Mouse (Mus musculus) lung, embryonic 16.5 days (tissue): ENCODE results near the gene Ccndbp1. TPM values are rescaled to one million over a fixed set of nuclear protein-coding genes. Genes with fewer than 3 reads are reported as not detected.
"Not testable (repeated sequence)": the region's sequence is repeated elsewhere in the genome, so short reads cannot be mapped to it uniquely, and the experiment has no call there.

Source experiments
- ATAC-seq: fragments of 200-750 bp; cut with Nextera tagmentation; 2 replicates; pipeline ENCODE4 v1.8.0; 2017; ENCODE audit warnings: low read depth, mild to moderate bottlenecking, moderate library complexity
- H3K27ac ChIP-seq: fragments of 300-500 bp; sonication (generic); 2 replicates; pipeline ENCODE4 v1.5.1; 2014; ENCODE audit warnings: mild to moderate bottlenecking, control low read depth, low read length
- H3K27me3 ChIP-seq: fragments of 300-500 bp; sonication (generic); 2 replicates; pipeline ENCODE4 v1.6.1; 2014; ENCODE audit warnings: low read depth, low read length, mixed read lengths; ENCODE audit not compliant: control insufficient read depth, insufficient read depth
- H3K36me3 ChIP-seq: fragments of 300-500 bp; sonication (generic); 2 replicates; pipeline ENCODE4 v1.6.1; 2014; ENCODE audit warnings: low read length; ENCODE audit not compliant: control insufficient read depth, insufficient read depth
- H3K4me1 ChIP-seq: fragments of 300-500 bp; sonication (generic); replicated peaks from 2 replicates; pipeline ENCODE4 v1.6.1; 2014; ENCODE audit warnings: low read length, mixed read lengths; ENCODE audit not compliant: control insufficient read depth, insufficient read depth
- H3K4me2 ChIP-seq: fragments of 300-500 bp; sonication (generic); 2 replicates; pipeline ENCODE4 v1.6.1; 2014; ENCODE audit warnings: low read depth, low read length, control low read depth
- H3K4me3 ChIP-seq: fragments of 300-500 bp; sonication (generic); 2 replicates; pipeline ENCODE4 v1.5.1; 2014; ENCODE audit warnings: mild to moderate bottlenecking, low read length, control low read depth
- H3K9ac ChIP-seq: fragments of 300-500 bp; sonication (generic); 2 replicates; pipeline ENCODE4 v1.6.1; 2014; ENCODE audit warnings: low read length, control low read depth
- H3K9me3 ChIP-seq: fragments of 300-500 bp; sonication (generic); 2 replicates; pipeline ENCODE4 v1.6.1; 2016; ENCODE audit warnings: low read length; ENCODE audit not compliant: control insufficient read depth
- WGBS: fragments of 180-500 bp; shearing (Covaris S2); extraction: QIAGEN DNeasy Blood & Tissue Kit; methylation state at CpG from one replicate; pipeline ENCODE4 v1.1.7; 2014; 5-methylcytosine and 5-hydroxymethylcytosine counted together
- polyA plus RNA-seq: library from polyadenylated mRNA; unstranded; fragments of >200 nt; fragmentation: Nextera tagmentation; extraction: Ambion mirVana; gene quantifications from 2 replicates; pipeline ENCODE4 v1.2.1, GENCODE M21; 2015

Ccndbp1 gene
- polyA plus RNA-seq, 1 experiment from 2014 or later = 45.3 TPM

DNA sequence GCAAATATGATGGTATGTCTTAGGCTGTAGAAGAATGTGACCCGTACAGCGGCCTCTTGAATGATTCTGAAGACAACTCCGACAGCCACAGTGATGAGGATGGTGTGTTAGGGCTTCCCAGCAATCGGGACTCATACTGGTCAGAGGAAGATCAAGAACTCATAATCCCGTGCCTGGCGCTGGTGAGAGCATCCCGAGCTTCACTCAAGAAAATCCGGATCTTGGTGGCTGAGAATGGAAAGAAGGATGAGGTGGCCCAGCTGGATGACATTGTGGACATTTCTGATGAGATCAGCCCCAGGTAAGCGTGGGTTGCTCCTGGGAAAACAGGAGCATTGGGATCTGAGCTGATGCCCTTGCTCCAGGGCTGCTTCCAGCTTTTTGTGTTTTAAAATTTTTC is 4.5 kb downstream of the Ccndbp1 start:
- H3K4me3 ChIP-seq = no peak overlapping the region
- H3K9ac ChIP-seq = no peak overlapping the region
- H3K27me3 ChIP-seq = no peaks in the 10 kb centered on the region
- H3K9me3 ChIP-seq = no peaks in the 10 kb centered on the region
- WGBS = 87% methylated on average over 9 of the region's 9 CpGs
- no peak overlapping the region for H3K4me2 ChIP-seq
- peaks cover 6% of the 10 kb centered on the region for H3K36me3 ChIP-seq
- no peak for ATAC-seq
- H3K4me1 ChIP-seq = peaks cover 9% of the 10 kb centered on the region
- H3K27ac ChIP-seq = no peak overlapping the region

GRCm38 (mm10) chr2:121015507-121015906 is 7.3 kb downstream of the Ccndbp1 start:
- H3K27me3 ChIP-seq = no peaks in the 10 kb centered on the region
- H3K4me3 ChIP-seq = no peak overlapping the region
- H3K27ac ChIP-seq = no peak overlapping the region
- ATAC-seq = no peak
- H3K9ac ChIP-seq = no peak overlapping the region
- peaks cover 9% of the 10 kb centered on the region for H3K36me3 ChIP-seq
- no peak overlapping the region for H3K4me2 ChIP-seq
- 80% methylated on average over 2 of the region's 2 CpGs for WGBS
- H3K4me1 ChIP-seq = no peaks in the 10 kb centered on the region
- H3K9me3 ChIP-seq = no peaks in the 10 kb centered on the region

DNA sequence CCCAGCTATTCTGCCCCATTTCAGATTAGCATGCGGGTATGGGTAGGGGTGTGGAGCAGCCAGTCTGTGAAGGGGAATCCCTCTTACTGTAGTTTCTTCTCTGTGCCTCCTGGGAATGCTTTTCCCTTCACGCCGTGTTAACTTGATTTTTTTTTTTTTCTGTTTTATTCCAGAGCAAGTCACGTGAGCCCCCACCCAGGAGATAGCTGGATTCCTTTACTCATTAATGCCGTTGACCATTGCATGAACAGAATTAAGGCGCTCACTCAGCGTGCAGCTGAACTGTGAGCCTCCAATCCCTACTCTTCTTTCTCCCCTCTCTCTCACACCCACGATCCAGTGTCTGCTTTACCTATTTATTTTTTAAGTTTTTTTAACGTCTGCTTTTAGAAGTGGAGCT is 8.0 kb downstream of the Ccndbp1 start:
- Histone ChIP-seq H3K4me1 (no peaks in the 10 kb centered on the region), H3K9me3 (no peaks in the 10 kb centered on the region), H3K27me3 (no peaks in the 10 kb centered on the region), H3K4me2 (no peak overlapping the region), H3K9ac (no peak overlapping the region), H3K27ac (no peak overlapping the region), H3K4me3 (no peak overlapping the region), H3K36me3 (peaks cover 9% of the 10 kb centered on the region)
- no peak for ATAC-seq
- WGBS = 78% methylated on average over 9 of the region's 9 CpGs

DNA sequence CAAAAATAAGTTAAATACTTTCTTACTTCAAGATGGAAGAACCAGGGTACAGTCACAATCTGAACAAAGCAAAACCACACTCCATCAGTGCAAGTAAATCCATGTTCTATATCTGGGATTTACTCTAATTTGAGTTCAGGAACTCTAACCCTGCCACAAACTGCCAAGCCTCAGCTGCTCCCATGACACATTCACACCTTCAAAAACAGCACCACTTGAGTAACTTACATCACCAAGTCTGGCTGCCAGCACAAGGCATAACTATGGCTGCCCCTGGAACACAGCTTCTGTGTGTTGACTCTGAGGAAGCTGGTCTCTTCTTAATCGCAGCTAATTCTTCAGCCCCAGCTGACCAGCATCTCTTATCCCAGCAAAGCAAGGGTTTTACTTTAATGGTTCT is 8.9 kb downstream of the Ccndbp1 start:
- no peaks in the 10 kb centered on the region for H3K4me1 ChIP-seq
- no peak overlapping the region for H3K4me3 ChIP-seq
- no peak overlapping the region for H3K27ac ChIP-seq
- no peak for ATAC-seq
- no peak overlapping the region for H3K9ac ChIP-seq
- H3K4me2 ChIP-seq = no peak overlapping the region
- no peaks in the 10 kb centered on the region for H3K27me3 ChIP-seq
- WGBS = 80% methylated on average over 1 of the region's 1 CpGs
- no peaks in the 10 kb centered on the region for H3K9me3 ChIP-seq
- peaks cover 9% of the 10 kb centered on the region for H3K36me3 ChIP-seq

DNA sequence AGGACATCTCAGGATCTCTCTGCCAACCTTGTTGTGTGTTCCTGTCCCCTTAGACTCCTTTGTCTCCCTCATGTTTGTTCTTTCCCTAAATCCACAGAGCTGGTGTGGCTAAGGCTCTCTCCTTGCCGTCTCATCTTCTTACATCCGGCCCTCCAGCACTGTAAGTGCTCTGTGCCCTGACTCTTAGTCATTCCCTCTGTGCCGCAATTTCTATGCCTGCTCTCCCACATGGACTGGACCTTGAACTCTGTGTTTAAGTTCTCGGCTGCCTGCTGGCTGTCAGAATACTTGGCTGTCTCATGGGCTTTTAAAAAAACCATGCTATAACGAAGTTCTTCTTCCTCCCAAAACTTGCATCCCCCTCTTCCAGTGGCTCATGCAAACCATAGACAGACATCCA is 14.7 kb downstream of the Ccndbp1 start:
- Histone ChIP-seq H3K9me3 (no peaks in the 10 kb centered on the region), H3K9ac (no peak overlapping the region), H3K27me3 (no peaks in the 10 kb centered on the region), H3K27ac (no peak overlapping the region), H3K4me3 (no peak overlapping the region), H3K4me2 (no peak overlapping the region), H3K4me1 (no peaks in the 10 kb centered on the region), H3K36me3 (peaks cover under 1% of the 10 kb centered on the region)
- 47% methylated on average over 5 of the region's 5 CpGs for WGBS
- no peak for ATAC-seq

DNA sequence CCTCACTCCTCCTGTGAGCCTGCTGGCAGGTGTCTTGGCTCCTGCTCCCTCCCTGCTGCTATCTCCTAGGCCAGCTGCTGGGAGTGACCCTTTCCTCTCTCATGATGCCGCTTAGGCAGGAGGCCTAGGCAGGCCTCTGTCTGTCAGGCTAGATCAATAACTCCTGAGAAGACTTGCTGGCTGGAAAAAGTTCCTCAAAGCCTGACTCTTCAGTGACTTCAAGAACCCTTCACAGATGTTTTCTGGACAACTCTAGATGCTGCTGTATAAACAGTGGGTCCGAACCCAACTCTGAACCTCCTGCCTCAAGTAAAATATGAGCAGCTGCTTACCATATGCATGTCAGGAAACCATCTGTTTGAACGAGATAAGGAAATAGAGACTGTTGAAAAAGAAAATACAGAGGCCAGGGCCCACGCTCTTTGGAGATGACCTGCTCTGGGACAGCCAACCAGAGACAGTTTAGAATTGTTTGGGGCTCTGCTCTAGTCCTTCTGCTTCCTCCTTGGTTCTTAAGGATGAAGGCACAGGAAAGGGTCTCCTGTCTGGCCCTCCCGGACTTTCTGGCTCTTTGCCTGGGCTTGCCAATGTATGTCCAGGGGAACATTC is 28.6 kb downstream of the Ccndbp1 start, which contains the start of gene Epb42:
Gene Epb42 (minus strand): TSS at position 340 of the 609 bp plus-strand sequence.
- 35% methylated on average over 5 of the region's 5 CpGs for WGBS
- H3K4me1 ChIP-seq = no peaks in the 10 kb centered on the region
- H3K9me3 ChIP-seq = no peaks in the 10 kb centered on the region
- no peaks in the 10 kb centered on the region for H3K27me3 ChIP-seq
- H3K4me3 ChIP-seq = no peak within 1 kb of the TSS
- no peaks in the 10 kb centered on the region for H3K36me3 ChIP-seq
- no peak for ATAC-seq
- H3K27ac ChIP-seq = no peak within 1 kb of the TSS
- no peak within 1 kb of the TSS for H3K4me2 ChIP-seq
- H3K9ac ChIP-seq = no peak within 1 kb of the TSS

- not testable (repeated sequence) for H3K4me1 ChIP-seq, H3K9ac ChIP-seq, H3K27ac ChIP-seq, H3K36me3 ChIP-seq, H3K27me3 ChIP-seq, H3K4me3 ChIP-seq, ATAC-seq, H3K9me3 ChIP-seq, H3K4me2 ChIP-seq
- 89% methylated on average over 1 of the region's 1 CpGs for WGBS
These were observed 30.6 kb downstream of the Ccndbp1 start for GRCm38 (mm10) chr2:121038851-121039250.

- H3K27ac ChIP-seq = no peak overlapping the region
- no peaks in the 10 kb centered on the region for H3K27me3 ChIP-seq
- ATAC-seq = no peak
- H3K9me3 ChIP-seq = no peaks in the 10 kb centered on the region
- no peaks in the 10 kb centered on the region for H3K4me1 ChIP-seq
- 98% methylated on average over 1 of the region's 1 CpGs for WGBS
- no peak overlapping the region for H3K9ac ChIP-seq
- no peaks in the 10 kb centered on the region for H3K36me3 ChIP-seq
- H3K4me2 ChIP-seq = no peak overlapping the region
- no peak overlapping the region for H3K4me3 ChIP-seq
These were observed 31.2 kb downstream of the Ccndbp1 start for GRCm38 (mm10) chr2:121039382-121039781.

DNA sequence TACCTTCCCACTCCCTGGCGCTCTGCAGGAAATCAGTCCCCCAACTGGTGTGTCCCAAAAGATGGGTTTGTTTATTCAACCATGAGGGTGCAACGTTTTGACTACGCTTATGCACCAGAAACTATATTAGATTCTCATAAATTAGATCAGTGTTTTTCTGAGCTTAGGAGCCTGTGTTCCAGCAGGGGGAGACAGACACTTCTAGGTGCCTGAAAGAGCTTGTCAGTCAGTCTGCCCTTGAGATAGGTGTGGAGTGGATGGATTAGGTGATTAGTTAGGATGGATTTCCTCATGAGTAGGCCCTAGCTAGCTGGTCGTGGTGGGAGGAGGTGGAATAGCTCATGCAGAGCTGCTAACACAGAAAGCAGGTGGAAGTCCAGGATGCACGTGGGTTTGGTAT is 32.9 kb downstream of the Ccndbp1 start:
- ATAC-seq = no peak
- 29% methylated on average over 5 of the region's 5 CpGs for WGBS
- Histone ChIP-seq H3K4me2 (no peak overlapping the region), H3K27ac (no peak overlapping the region), H3K4me3 (no peak overlapping the region), H3K27me3 (no peaks in the 10 kb centered on the region), H3K9me3 (no peaks in the 10 kb centered on the region), H3K4me1 (no peaks in the 10 kb centered on the region), H3K9ac (no peak overlapping the region), H3K36me3 (no peaks in the 10 kb centered on the region)

DNA sequence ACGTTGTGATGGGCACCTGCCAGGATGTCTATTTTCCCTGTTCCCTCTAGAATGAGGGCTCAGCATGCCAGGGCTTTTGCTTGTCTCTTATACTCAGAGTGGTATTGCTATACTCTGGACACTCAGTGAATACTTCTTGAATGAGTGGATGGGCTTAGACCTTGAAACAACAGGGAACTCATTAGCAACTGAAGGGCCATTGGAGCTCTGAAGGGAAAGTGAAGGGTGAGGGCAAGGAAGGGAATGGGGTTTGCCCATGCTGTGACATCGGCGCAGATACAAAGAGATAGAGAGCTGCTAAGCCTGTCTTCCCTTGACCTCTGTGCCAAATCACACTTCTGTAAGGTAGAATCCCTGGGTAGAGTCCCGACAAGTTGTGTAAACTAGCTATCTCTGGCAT is 37.5 kb downstream of the Ccndbp1 start:
- no peak for ATAC-seq
- Histone ChIP-seq H3K4me1 (no peaks in the 10 kb centered on the region), H3K4me3 (no peak overlapping the region), H3K9me3 (no peaks in the 10 kb centered on the region), H3K4me2 (no peak overlapping the region), H3K27me3 (no peaks in the 10 kb centered on the region), H3K27ac (no peak overlapping the region), H3K9ac (no peak overlapping the region), H3K36me3 (no peaks in the 10 kb centered on the region)
- 58% methylated on average over 4 of the region's 4 CpGs for WGBS
